Mouse (Mus musculus) ES-Bruce4 (cell line): ENCODE results near the gene Resp18.

ENCODE experiments used
- CTCF ChIP-seq: IDR thresholded peaks from one replicate; pipeline ENCODE4 v1.8.1; 2011; ENCODE audit warnings: low read depth, low read length
- POLR2A ChIP-seq: IDR thresholded peaks from one replicate; pipeline ENCODE4 v1.8.1; 2011; ENCODE audit warnings: low read length; ENCODE audit not compliant: insufficient read depth

- TF ChIP-seq POLR2A (no peak), CTCF (no peak)
Observed at GRCm38 (mm10) chr1:75244175-75244826, 33.9 kb downstream of the Resp18 start.
